10 mouse cellular contexts compared by ENCODE assay signal in genomic region chr8:120531775-120532516, GRCm38 (mm10). TPM values are rescaled to one million over a fixed set of nuclear protein-coding genes. Genes with fewer than 3 reads are reported as not detected.
A peak's percentile ranks its signal among the peaks of the same experiment; 100 is the strongest.
DNase-seq lines count a peak whose midpoint lies in the region; ATAC-seq and TF ChIP-seq lines count a peak whose summit lies in the region.
"Had no signal": no experiment of that assay in that cellular context is flagged by ENCODE, and none has a peak within 500 bp of the region (broad histone marks: within the 10 kb centered on the region; RNA-seq: fewer than 3 reads in every experiment).

No protein-coding gene starts in this region.

- intact Hi-C loops in heart, adult 2 months (cut with DNase I): no loop called here
- intact Hi-C loops in heart, postnatal 25 days (cut with DNase I): no loop called here

- H3K36me3 ChIP-seq in heart, adult 2 months (ENCODE audit: control insufficient read depth, insufficient read depth, low read length): no peaks in the 10 kb centered on the region
- H3K36me3 ChIP-seq in embryonic facial prominence, embryonic 13.5 days: no peaks in the 10 kb centered on the region
- no peaks in the 10 kb centered on the region for H3K36me3 ChIP-seq in hindbrain, embryonic 15.5 days
- H3K36me3 ChIP-seq in midbrain, embryonic 14.5 days (ENCODE audit: control insufficient read depth, insufficient read depth, low read length): no peaks in the 10 kb centered on the region

- TF ChIP-seq EP300 in heart, adult 2 months (IDR thresholded peaks at IDR 0.05; ENCODE audit: insufficient read depth, low read depth, low read length): no peak

- no peaks in the 10 kb centered on the region for H3K9me3 ChIP-seq in embryonic facial prominence, embryonic 13.5 days
- H3K9me3 ChIP-seq in hindbrain, embryonic 15.5 days: no peaks in the 10 kb centered on the region
- no peaks in the 10 kb centered on the region for H3K9me3 ChIP-seq in midbrain, embryonic 14.5 days (ENCODE audit: control insufficient read depth, low read length)

- H3K9ac ChIP-seq in heart, adult 2 months (ENCODE audit: low read depth, low read length): 0 out of 2 replicates have a peak overlapping the region, but pooled peaks have one; percentile 14
- 0 out of 2 replicates have a peak overlapping the region, but pooled peaks have one; percentile 11 for H3K9ac ChIP-seq in embryonic facial prominence, embryonic 13.5 days
- no peak overlapping the region for H3K9ac ChIP-seq in hindbrain, embryonic 15.5 days
- H3K9ac ChIP-seq in midbrain, embryonic 14.5 days (replicated peaks; ENCODE audit: low read length): no peak overlapping the region; the same call in 1 of the 2 replicates

- H3K4me2 ChIP-seq in embryonic facial prominence, embryonic 13.5 days: peak overlapping the region; percentile 57
- peak overlapping the region; percentile 45 for H3K4me2 ChIP-seq in hindbrain, embryonic 15.5 days
- peak overlapping the region; percentile 8; the same call in 1 of the 2 replicates for H3K4me2 ChIP-seq in midbrain, embryonic 14.5 days (ENCODE audit: low read length)

- DNase-seq in heart, adult 2 months: no peak
- no peak for DNase-seq in heart, postnatal 25 days (ENCODE audit: low spot score)
- DNase-seq in midbrain, embryonic 14.5 days: no peak
- DNase-seq in retina, postnatal 1 day: no peak
- DNase-seq in frontal cortex, adult 2 months (ENCODE audit: extremely low spot score in 1 of 2, low spot score in 1 of 2): no peak
- DNase-seq: gastrocnemius, postnatal 14 days; lung, postnatal 36 days had no signal

- H3K4me1 ChIP-seq in heart, adult 2 months (ENCODE audit: control insufficient read depth, insufficient read depth, low read length): peaks cover 6% of the 10 kb centered on the region
- H3K4me1 ChIP-seq in embryonic facial prominence, embryonic 13.5 days: peaks cover 82% of the 10 kb centered on the region
- H3K4me1 ChIP-seq in hindbrain, embryonic 15.5 days (replicated peaks): peaks cover 79% of the 10 kb centered on the region
- peaks cover 82% of the 10 kb centered on the region for H3K4me1 ChIP-seq in midbrain, embryonic 14.5 days (ENCODE audit: control insufficient read depth, insufficient read depth, low read length)

- TF ChIP-seq CTCF in heart, adult 2 months (IDR thresholded peaks at IDR 0.05): no peak

- no peak for ATAC-seq in embryonic facial prominence, embryonic 13.5 days (ENCODE audit: insufficient number of reproducible peaks, insufficient read depth, low FRiP score, low TSS enrichment, low read depth)
- ATAC-seq in hindbrain, embryonic 15.5 days (ENCODE audit: low FRiP score, low read depth): no peak
- no peak for ATAC-seq in midbrain, embryonic 14.5 days (ENCODE audit: low FRiP score, low TSS enrichment)
- ATAC-seq in activated CD4-positive, CD25-positive, alpha-beta regulatory T cell, adult 4 months: no peak

- peak overlapping the region; percentile 15; the same call in 1 of the 2 replicates for H3K27ac ChIP-seq in heart, adult 2 months
- peak overlapping the region; percentile 41; the same call in 1 of the 2 replicates for H3K27ac ChIP-seq in embryonic facial prominence, embryonic 13.5 days
- H3K27ac ChIP-seq in hindbrain, embryonic 15.5 days (replicated peaks): peak overlapping the region; percentile 47; the same call in 1 of the 2 replicates
- H3K27ac ChIP-seq in midbrain, embryonic 14.5 days (replicated peaks; ENCODE audit: low read depth, low read length): peak overlapping the region; percentile 86

- WGBS in heart, adult 2 months: 62% methylated on average over 10 of the region's 10 CpGs
- 45% methylated on average over 10 of the region's 10 CpGs for WGBS in embryonic facial prominence, embryonic 13.5 days
- 45% methylated on average over 10 of the region's 10 CpGs for WGBS in hindbrain, embryonic 15.5 days
- WGBS in midbrain, embryonic 14.5 days: 44% methylated on average over 10 of the region's 10 CpGs

- H3K79me2 ChIP-seq in heart, adult 2 months (replicated peaks; ENCODE audit: control insufficient read depth, insufficient read depth, low read length): no peaks in the 10 kb centered on the region

- no peaks in the 10 kb centered on the region for H3K27me3 ChIP-seq in heart, adult 2 months (ENCODE audit: control insufficient read depth, insufficient read depth, low read length)
- H3K27me3 ChIP-seq in embryonic facial prominence, embryonic 13.5 days: peaks cover 9% of the 10 kb centered on the region
- H3K27me3 ChIP-seq in hindbrain, embryonic 15.5 days: no peaks in the 10 kb centered on the region
- no peaks in the 10 kb centered on the region for H3K27me3 ChIP-seq in midbrain, embryonic 14.5 days (ENCODE audit: control insufficient read depth, insufficient read depth, low read length)

- TF ChIP-seq POLR2A in heart, adult 2 months (IDR thresholded peaks at IDR 0.05; ENCODE audit: insufficient read depth, low read depth, low read length): no peak

- H3K4me3 ChIP-seq in heart, adult 2 months: no peak overlapping the region
- H3K4me3 ChIP-seq in embryonic facial prominence, embryonic 13.5 days: no peak overlapping the region
- H3K4me3 ChIP-seq in hindbrain, embryonic 15.5 days: no peak overlapping the region
- no peak overlapping the region for H3K4me3 ChIP-seq in midbrain, embryonic 14.5 days (replicated peaks; ENCODE audit: low read depth, low read length)

RNA-seq across cellular contexts. Expression of gene Gins2, which starts 57.2 kb away (rescaled TPM):
- total RNA-seq in heart, adult 2 months (2021): 1 to 10 TPM; 1.1 to 1.5 TPM
- 1.3 and 1.4 TPM in 2 replicates for polyA plus RNA-seq in heart, adult 2 months (2012; rRNA removed)
- 1 to 10 TPM; 1.2 to 1.5 TPM for total RNA-seq in heart, postnatal 25 days (2021)
- 98.6 and 111 TPM in 2 replicates for polyA plus RNA-seq in embryonic facial prominence, embryonic 13.5 days (2015; fragmentation: Nextera tagmentation; extraction: Ambion mirVana)
- 19.0 and 24.9 TPM in 2 replicates for polyA plus RNA-seq in hindbrain, embryonic 15.5 days (2015; fragmentation: Nextera tagmentation; extraction: Ambion mirVana)
- polyA plus RNA-seq in midbrain, embryonic 14.5 days (2014; fragmentation: Nextera tagmentation; extraction: Ambion mirVana): 15.5 and 23.7 TPM in 2 replicates
- polyA plus RNA-seq in activated CD4-positive, CD25-positive, alpha-beta regulatory T cell, adult 4 months (2017; shearing (Covaris generic)): 10 to 100 TPM; 19.3 to 30.4 TPM
- polyA plus RNA-seq in frontal cortex, adult 2 months (2012; rRNA removed): 3.1 and 3.2 TPM in 2 replicates

Comparison
In these comparisons a context has a peak if more than half of its experiments do, and no peak if none do; other contexts are left out.
1. H3K27ac ChIP-seq: peak in every context shown above with its lines; median percentile 86 in midbrain, embryonic 14.5 days; 47 in hindbrain, embryonic 15.5 days; 41 in embryonic facial prominence, embryonic 13.5 days; 15 in heart, adult 2 months.
2. H3K9ac ChIP-seq: peak in heart, adult 2 months (single experiment) and embryonic facial prominence, embryonic 13.5 days (single experiment); none in hindbrain, embryonic 15.5 days (single experiment) and midbrain, embryonic 14.5 days (single experiment).
3. Peak in every context shown above with its lines, with median percentiles within 50 percentile points of each other: H3K4me2 ChIP-seq.